Mouse (Mus musculus) left cerebral cortex, postnatal 4 days (tissue): ENCODE data around the gene Pid1. TPM values are rescaled to one million over a fixed set of nuclear protein-coding genes. Genes with fewer than 3 reads are reported as not detected.
A peak's percentile ranks its signal among the peaks of the same experiment; 100 is the strongest.

Experiments
- DNase-seq: peaks from one replicate; pipeline ENCODE4 v3.0.0-alpha.2; 2022
- intact Hi-C: fragments of 180-260 bp; cut with DNase I; formaldehyde crosslinking; loops from one replicate; pipeline ENCODE4 v1.15.1; 2025
- microRNA-seq: library from miRNA; unstranded; fragments of <30 nt; microRNA quantifications from one replicate; pipeline ENCODE4 v1.2.0, GENCODE M21; 2022
- total RNA-seq, 2 experiments: library from RNA; stranded (reverse); gene quantifications; 2 replicates each; pipeline ENCODE4 v1.2.3; 2021

The Pid1 gene
- total RNA-seq, 2 experiments from 2014 or later = 43.4 to 45.9 TPM

DNA sequence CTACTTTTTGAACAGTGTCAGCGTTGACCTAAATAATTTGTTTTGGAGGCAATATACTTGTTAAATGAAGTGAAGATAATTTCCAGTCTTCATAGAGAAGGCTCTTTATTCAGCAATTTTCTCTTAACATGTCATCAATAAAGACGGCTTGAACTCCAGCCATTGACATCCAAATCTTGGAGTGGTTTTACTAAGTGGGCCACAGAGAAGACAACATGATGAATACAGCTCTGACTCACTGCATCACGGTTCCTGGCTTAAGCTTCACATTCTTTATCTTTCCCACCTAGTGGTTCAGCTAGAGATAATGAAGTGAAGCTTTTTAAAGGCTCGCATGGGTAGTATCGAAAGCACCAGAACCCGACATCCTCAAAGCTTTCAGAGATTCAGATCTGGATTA, 276.7 kb downstream of the Pid1 start:
- DNase-seq = no peak
- intact Hi-C loops = no loop called here

DNA sequence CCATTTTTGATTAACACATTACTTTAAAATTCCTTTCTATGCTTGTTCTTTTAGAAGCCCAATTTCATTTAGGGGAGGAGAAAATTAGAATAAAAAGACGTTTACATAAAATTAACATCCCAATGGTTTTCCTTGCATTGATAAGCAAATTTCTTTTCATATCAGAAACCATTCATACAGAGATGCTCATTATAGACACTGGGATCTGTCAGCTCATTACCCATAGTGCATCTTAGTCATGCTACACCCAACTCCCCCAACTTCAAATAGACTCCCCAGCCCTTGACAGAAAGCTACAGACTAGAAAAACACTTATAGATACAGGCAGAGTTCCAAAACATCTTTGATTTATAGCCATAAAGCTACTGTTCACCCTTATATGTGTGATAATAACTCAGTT, 277.5 kb downstream of the Pid1 start:
- intact Hi-C loops = no loop called here
- no peak for DNase-seq

GRCm38 (mm10) chr1:84085361-84085760, 278.6 kb downstream of the Pid1 start:
- peak; percentile 36 for DNase-seq
- intact Hi-C loops = no loop called here

DNA sequence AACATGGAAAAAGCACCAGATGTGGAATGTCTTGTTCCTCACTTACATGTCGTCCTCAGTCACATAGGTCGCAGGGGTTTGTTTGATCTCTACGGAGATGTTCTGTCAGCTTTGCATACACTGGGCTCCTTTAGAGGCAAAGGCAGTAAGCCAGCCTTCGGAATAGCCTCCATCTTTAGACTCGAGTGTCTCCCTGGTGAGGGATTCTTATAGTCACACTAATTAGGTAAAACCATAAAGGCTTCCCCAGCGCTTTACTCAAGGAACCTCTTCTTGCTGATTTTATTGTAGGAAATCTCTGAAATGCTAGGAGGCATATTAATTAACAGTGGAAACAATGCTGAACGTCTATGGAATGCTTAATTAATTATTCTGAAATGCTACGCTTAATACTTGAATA, 284.4 kb downstream of the Pid1 start:
- intact Hi-C loops = no loop called here
- no peak for DNase-seq

GRCm38 (mm10) chr1:84077023-84077422, 287.0 kb downstream of the Pid1 start:
- DNase-seq = no peak
- intact Hi-C loops = no loop called here

GRCm38 (mm10) chr1:84056884-84057630, 306.9 kb downstream of the Pid1 start:
- intact Hi-C loops = no loop called here
- peak; percentile 1 for DNase-seq

DNA sequence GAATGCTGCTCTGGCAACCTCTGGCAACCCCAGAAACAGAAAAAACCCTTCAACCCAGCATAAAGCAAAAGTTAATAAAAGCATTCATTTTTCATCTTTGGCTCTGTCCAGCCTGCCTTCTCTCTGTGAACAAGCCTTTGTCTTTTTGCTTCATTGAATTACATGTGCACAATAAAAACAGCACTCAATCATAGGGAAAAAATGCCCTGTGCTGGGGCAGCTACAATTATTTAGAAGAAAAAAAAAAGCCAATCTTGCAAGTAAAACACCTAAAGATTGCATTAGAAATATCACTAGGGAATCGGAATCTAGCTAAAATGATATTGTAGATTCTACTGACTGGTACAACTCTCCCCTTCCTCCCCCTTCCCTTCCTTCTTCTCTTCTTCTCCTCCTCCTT, 307.7 kb downstream of the Pid1 start:
- no peak for DNase-seq
- intact Hi-C loops = no loop called here

DNA sequence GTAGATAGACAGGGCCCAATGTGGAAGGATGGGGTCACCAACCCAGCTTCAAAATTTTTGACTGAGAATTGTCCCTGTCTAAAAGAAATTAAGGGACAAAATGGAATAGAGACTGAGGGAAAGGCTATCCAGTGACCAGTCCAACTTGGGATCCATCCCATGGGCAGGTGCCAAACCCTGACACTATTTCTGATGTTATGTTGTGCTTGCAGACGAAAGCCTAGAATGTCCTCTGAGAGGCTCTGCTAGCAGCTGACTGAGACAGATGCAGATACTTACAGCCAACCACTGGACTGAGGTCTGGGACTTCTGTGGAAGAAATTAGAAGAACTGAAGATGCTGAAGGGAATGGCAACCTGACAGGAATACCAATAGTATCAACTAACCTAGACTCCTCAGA, 338.2 kb downstream of the Pid1 start:
- intact Hi-C loops = no loop called here
- no peak for DNase-seq

DNA sequence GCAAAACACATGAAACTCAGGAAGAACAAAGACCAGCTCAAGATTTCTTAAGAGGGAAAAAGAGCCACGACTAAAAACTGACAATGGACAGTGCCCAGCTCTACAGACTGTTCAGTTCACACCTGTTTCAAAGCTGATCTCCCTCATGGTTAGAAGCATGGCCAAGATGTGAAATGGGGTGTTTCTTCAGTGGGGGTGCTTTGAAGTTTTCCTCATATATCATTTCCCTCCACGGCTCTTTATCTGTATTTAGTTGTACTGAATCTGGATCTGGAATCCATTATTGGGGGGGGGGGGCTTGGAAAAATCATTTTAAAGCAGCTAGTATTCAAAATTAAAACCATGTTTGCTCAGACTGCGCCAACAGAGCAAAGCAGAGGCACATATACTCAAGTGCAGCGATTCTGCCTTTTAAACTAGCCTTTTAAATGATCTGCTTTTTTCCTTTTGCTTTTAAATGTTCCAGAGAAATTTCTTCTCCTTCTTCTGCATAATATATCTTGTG, 351.1 kb downstream of the Pid1 start:
- intact Hi-C loops = no loop called here
- no peak for DNase-seq

GRCm38 (mm10) chr1:84002630-84003029, 361.4 kb downstream of the Pid1 start:
- DNase-seq = no peak

More at GRCm38 (mm10) chr1:84002630-84003029, 361.4 kb downstream of the Pid1 start:
- intact Hi-C loops = no loop called here

Small RNA genes lying within 50 kb of the gene (microRNA-seq; reads per million reads assigned to microRNA genes)
- not detected for gene Mir6353
